Mouse (Mus musculus): ENCODE results near the gene Tbc1d10a. TPM values are rescaled to one million over a fixed set of nuclear protein-coding genes. Genes with fewer than 3 reads are reported as not detected.
A peak's percentile ranks its signal among the peaks of the same experiment; 100 is the strongest.

Tbc1d10a gene
- polyA plus RNA-seq, 1 experiment: 34.1 TPM

DNA sequence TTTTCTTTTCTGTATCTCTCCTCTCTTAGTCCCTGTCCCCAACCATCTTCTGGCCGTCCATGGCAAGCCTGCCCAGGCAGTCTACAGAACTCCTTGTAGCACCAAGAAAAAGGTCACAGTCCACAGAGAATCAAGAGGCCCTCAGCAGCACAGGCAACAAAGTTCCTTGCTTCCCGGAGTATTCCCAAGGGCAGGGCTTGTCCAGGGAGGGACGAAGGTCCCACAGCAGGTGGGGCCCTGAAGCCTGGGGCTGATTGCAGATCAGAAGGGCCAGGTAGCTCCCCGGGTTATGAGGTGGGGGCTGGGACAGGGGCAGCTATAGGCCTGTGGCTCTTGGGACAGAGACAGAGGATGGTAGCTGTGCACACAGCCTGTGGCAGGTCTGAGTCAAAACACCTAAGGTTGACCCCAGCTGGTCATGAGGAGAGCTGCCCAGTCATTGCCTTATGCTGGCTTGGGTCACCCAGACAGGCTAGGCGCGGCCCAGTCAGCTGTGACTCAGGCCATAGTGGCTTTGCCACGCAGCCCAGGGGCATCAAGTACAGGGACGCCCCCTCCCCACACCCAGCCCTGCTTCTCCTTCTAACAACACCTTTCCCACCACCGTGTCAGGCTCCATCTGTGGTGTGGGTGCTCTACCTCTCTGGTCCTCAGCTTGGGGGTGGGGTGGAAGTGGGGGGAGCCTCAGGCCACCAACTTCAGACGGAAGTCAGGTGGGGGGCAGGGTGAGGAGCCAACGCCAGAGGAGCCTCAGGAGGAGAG, 70.4 kb downstream of the Tbc1d10a start, which contains the start of gene Lif:
TSS of gene Lif (plus strand) at position 712 of the 762 bp plus-strand sequence.
- peaks cover 10% of the 10 kb centered on the region; the same call in 1 of the 2 replicates for H3K4me1 ChIP-seq (ENCODE audit: control insufficient read depth, insufficient read depth, low read length)
- H3K4me3 ChIP-seq (replicated peaks; ENCODE audit: insufficient read depth, low read depth, low read length): no peak within 1 kb of the TSS
- H3K27ac ChIP-seq (ENCODE audit: insufficient read depth, low read length): no peak within 1 kb of the TSS
- 72% methylated on average over 11 of the region's 11 CpGs for WGBS
- DNase-seq: no peak
- TF ChIP-seq POLR2A (IDR thresholded peaks at IDR 0.05; ENCODE audit: borderline replicate concordance, insufficient read depth, low read length) (no peak), CTCF (IDR thresholded peaks at IDR 0.05; ENCODE audit: borderline replicate concordance, insufficient read depth, low read depth, low read length) (no peak)
- no peaks in the 10 kb centered on the region; the same call in 1 of the 2 replicates for H3K27me3 ChIP-seq (ENCODE audit: control insufficient read depth, insufficient read depth, low read length)

DNA sequence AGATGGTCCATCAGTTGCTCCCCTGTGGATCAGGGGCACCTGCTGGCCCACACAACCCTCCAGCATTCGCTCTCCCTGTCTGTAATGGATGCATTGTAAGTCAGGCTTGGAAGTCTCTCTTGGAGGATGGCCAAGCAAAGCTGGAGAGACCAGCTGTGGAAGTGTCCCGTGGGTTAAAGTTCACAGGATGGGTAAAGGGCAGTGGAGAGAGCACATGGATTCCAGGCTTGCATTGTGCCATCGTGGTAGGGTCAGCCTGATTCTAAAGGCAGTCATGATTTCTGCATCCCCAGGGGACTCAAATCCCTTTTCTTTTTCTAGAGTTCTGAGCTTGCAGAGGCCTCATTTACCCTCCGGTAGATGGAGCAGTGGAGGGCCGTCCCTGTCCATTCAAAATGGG, 71.2 kb downstream of the Tbc1d10a start:
- 49% methylated on average over 5 of the region's 5 CpGs for WGBS
- Histone ChIP-seq H3K27me3 (ENCODE audit: control insufficient read depth, insufficient read depth, low read length) (no peaks in the 10 kb centered on the region), H3K27ac (ENCODE audit: insufficient read depth, low read length) (no peak overlapping the region), H3K4me1 (ENCODE audit: control insufficient read depth, insufficient read depth, low read length) (peaks cover 10% of the 10 kb centered on the region; the same call in 1 of the 2 replicates), H3K4me3 (replicated peaks; ENCODE audit: insufficient read depth, low read depth, low read length) (no peak overlapping the region)
- no peak for DNase-seq
- TF ChIP-seq CTCF (IDR thresholded peaks at IDR 0.05; ENCODE audit: borderline replicate concordance, insufficient read depth, low read depth, low read length): no peak
- no peak for TF ChIP-seq POLR2A (IDR thresholded peaks at IDR 0.05; ENCODE audit: borderline replicate concordance, insufficient read depth, low read length)

DNA sequence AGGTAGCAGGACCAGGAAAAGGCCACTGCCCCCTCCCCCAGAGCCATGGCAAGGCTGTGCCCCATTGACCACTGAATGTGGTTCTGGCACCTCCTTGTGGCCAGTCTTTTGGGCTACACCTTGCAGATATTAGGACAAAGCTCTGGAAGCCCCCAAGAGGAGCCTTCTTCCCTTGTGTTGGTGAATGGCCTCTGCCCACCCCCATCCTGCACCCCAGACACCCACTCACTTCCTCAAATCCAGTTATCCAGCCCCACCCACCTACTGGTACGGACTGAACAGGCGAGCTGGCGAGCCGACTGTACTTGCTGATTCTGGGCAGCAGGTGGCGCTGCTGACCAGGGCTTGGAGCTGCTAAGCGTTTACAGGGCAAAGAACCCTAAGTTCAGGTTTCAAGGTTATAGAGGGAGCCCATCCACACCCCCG, 72.1 kb downstream of the Tbc1d10a start:
- no peak overlapping the region for H3K4me3 ChIP-seq (replicated peaks; ENCODE audit: insufficient read depth, low read depth, low read length)
- TF ChIP-seq CTCF (IDR thresholded peaks at IDR 0.05; ENCODE audit: borderline replicate concordance, insufficient read depth, low read depth, low read length): peak; percentile 93
- no peak for TF ChIP-seq POLR2A (IDR thresholded peaks at IDR 0.05; ENCODE audit: borderline replicate concordance, insufficient read depth, low read length)
- DNase-seq: peak; percentile 75 to 88
- no peak overlapping the region for H3K27ac ChIP-seq (ENCODE audit: insufficient read depth, low read length)
- peaks cover 10% of the 10 kb centered on the region; the same call in 1 of the 2 replicates for H3K4me1 ChIP-seq (ENCODE audit: control insufficient read depth, insufficient read depth, low read length)
- H3K27me3 ChIP-seq (ENCODE audit: control insufficient read depth, insufficient read depth, low read length): no peaks in the 10 kb centered on the region
- under 1% methylated on average over 7 of the region's 7 CpGs for WGBS

DNA sequence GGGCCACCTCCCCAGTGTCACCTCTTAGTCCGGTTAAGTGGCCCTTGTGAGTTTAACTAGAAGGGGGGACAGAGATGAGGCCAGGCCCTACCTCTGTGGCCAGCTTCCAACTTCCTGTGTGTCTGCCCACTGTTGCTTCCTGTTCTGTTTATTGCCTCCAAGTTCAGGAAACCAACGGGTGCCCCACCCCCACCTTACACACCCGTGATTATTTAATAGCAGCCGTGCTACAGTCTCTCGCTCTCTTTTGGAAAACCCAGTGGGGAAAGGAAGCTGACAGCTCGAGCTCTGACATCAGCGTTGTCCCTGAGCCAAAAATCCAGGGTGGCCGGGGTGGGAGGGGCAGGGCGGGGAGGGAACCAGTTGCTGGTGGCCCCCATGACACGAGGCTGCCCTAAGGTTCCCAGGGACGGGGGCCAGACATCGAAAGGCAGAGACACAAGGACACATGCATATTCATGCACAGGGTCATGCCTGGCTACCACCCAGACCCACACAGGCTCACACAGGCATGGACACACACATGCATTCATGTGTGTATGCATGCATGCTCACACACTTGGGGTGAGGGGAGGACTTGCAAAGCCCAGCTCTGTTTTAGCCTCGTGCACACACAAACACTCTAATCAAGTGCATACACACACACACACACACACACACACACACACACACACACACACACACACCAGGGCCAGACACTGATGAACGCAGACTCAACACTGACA, 74.0 kb downstream of the Tbc1d10a start:
- no peak overlapping the region for H3K27ac ChIP-seq (ENCODE audit: insufficient read depth, low read length)
- WGBS: 15% methylated on average over 14 of the region's 14 CpGs
- H3K27me3 ChIP-seq (ENCODE audit: control insufficient read depth, insufficient read depth, low read length): no peaks in the 10 kb centered on the region; the same call in 1 of the 2 replicates
- H3K4me1 ChIP-seq (ENCODE audit: control insufficient read depth, insufficient read depth, low read length): peaks cover 10% of the 10 kb centered on the region; the same call in 1 of the 2 replicates
- peak; percentile 25 to 34 for DNase-seq
- no peak overlapping the region for H3K4me3 ChIP-seq (replicated peaks; ENCODE audit: insufficient read depth, low read depth, low read length)
- no peak for TF ChIP-seq CTCF (IDR thresholded peaks at IDR 0.05; ENCODE audit: borderline replicate concordance, insufficient read depth, low read depth, low read length)
- no peak for TF ChIP-seq POLR2A (IDR thresholded peaks at IDR 0.05; ENCODE audit: borderline replicate concordance, insufficient read depth, low read length)

DNA sequence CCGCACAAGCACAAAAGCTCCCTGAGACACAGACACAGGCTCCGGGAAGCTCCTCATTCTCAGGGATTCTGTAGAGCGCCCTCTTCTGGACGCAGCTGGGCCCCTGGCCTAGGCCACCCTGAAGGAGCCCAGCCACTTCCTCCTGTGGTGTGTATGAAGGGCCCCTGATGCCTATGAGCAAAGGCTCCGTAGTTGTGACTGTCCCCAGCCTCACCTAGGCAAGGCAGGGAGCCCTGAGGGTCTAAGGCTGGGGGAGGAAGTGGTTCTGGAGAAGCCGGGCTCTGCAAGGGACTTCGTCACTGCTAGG, 74.6 kb downstream of the Tbc1d10a start:
- 63% methylated on average over 7 of the region's 7 CpGs for WGBS
- Histone ChIP-seq H3K4me1 (ENCODE audit: control insufficient read depth, insufficient read depth, low read length) (peaks cover 10% of the 10 kb centered on the region; the same call in 1 of the 2 replicates), H3K27ac (ENCODE audit: insufficient read depth, low read length) (no peak overlapping the region), H3K4me3 (replicated peaks; ENCODE audit: insufficient read depth, low read depth, low read length) (no peak overlapping the region), H3K27me3 (ENCODE audit: control insufficient read depth, insufficient read depth, low read length) (no peaks in the 10 kb centered on the region; the same call in 1 of the 2 replicates)
- TF ChIP-seq POLR2A (IDR thresholded peaks at IDR 0.05; ENCODE audit: borderline replicate concordance, insufficient read depth, low read length) (no peak), CTCF (IDR thresholded peaks at IDR 0.05; ENCODE audit: borderline replicate concordance, insufficient read depth, low read depth, low read length) (peak; percentile 45)
- peak; percentile 26 to 49 for DNase-seq

DNA sequence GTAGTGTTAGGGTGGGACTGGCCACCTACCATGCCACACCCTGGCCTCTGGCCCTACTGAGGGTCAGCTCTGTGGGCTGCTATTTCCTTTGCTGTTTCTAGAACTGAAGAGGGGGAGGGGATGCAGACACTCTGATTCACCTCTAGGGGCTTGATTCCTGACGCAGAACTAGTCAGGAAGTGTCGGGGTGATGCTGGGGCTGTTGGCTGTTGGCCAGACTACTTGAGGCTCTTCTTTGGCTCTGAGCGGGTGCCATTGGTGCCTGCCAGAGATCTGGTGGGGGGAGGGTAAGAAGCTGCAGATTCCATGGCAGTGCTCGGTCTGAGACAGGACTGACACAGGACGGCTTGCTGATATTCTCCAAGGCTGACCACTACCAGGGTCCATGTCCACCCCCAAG, 75.4 kb downstream of the Tbc1d10a start:
- no peaks in the 10 kb centered on the region; the same call in 1 of the 2 replicates for H3K27me3 ChIP-seq (ENCODE audit: control insufficient read depth, insufficient read depth, low read length)
- H3K4me1 ChIP-seq (ENCODE audit: control insufficient read depth, insufficient read depth, low read length): peaks cover 10% of the 10 kb centered on the region; the same call in 1 of the 2 replicates
- TF ChIP-seq CTCF (IDR thresholded peaks at IDR 0.05; ENCODE audit: borderline replicate concordance, insufficient read depth, low read depth, low read length): no peak
- no peak for TF ChIP-seq POLR2A (IDR thresholded peaks at IDR 0.05; ENCODE audit: borderline replicate concordance, insufficient read depth, low read length)
- WGBS: 38% methylated on average over 5 of the region's 5 CpGs
- H3K4me3 ChIP-seq (replicated peaks; ENCODE audit: insufficient read depth, low read depth, low read length): no peak overlapping the region
- peak in 1 of 2 experiments; percentile 17 for DNase-seq
- H3K27ac ChIP-seq (ENCODE audit: insufficient read depth, low read length): no peak overlapping the region

DNA sequence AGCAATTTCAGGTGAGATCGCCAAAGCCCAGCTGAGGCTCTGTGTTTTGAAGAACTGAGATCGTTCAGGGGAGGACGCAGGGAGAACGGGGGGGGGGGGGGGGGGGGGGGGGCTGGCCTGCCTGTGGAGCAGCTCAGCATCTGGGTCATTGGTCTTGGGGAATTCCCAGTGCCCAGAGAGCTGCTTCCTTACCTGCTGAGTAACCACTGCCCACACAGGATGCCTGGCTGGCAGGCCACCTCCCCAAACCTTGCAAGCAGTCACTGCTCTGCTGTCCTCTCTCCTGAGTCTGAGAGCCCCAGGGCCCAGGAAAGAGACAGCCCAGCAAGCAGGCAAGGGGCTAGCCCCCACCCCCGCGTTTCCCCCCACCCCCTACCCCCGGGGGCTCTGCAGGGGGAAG, 76.3 kb downstream of the Tbc1d10a start:
- Histone ChIP-seq H3K27me3 (ENCODE audit: control insufficient read depth, insufficient read depth, low read length) (no peaks in the 10 kb centered on the region; the same call in 1 of the 2 replicates), H3K4me3 (replicated peaks; ENCODE audit: insufficient read depth, low read depth, low read length) (no peak overlapping the region), H3K27ac (ENCODE audit: insufficient read depth, low read length) (no peak overlapping the region), H3K4me1 (ENCODE audit: control insufficient read depth, insufficient read depth, low read length) (peaks cover 10% of the 10 kb centered on the region; the same call in 1 of the 2 replicates)
- no peak for DNase-seq
- 20% methylated on average over 7 of the region's 7 CpGs for WGBS
- TF ChIP-seq CTCF (IDR thresholded peaks at IDR 0.05; ENCODE audit: borderline replicate concordance, insufficient read depth, low read depth, low read length): no peak
- no peak for TF ChIP-seq POLR2A (IDR thresholded peaks at IDR 0.05; ENCODE audit: borderline replicate concordance, insufficient read depth, low read length)
